Mouse (Mus musculus) CD4-positive naive resting alpha-beta T cell, adult 57 days (primary cell): ENCODE measurements around the gene Mea1. TPM values are rescaled to one million over a fixed set of nuclear protein-coding genes. Genes with fewer than 3 reads are reported as not detected.

ENCODE experiments used
- total RNA-seq: library from RNA; stranded (reverse); gene quantifications from one replicate; pipeline ENCODE4 v1.2.4, GENCODE M21; 2023

Mea1 gene
- total RNA-seq = 49.4 TPM

GRCm38 (mm10) chr17:46678416-46678815, at the start of gene Mea1:
TSS of gene Mea1 (plus strand) at chr17:46678793.

GRCm38 (mm10) chr17:46645561-46646321, 32.9 kb upstream of the Mea1 start, which contains the start of the genes Klc4 and Mrpl2:
TSS of gene Klc4 (minus strand) at chr17:46646022.
TSS of gene Mrpl2 (plus strand) at chr17:46646229.

GRCm38 (mm10) chr17:46650232-46651031, 28.2 kb upstream of the Mea1 start, which contains the start of gene Cul7:
TSS of gene Cul7 (plus strand) at chr17:46650337.

GRCm38 (mm10) chr17:46673850-46674529, 4.6 kb upstream of the Mea1 start, which contains the start of gene Rrp36:
TSS of gene Rrp36 (minus strand) at chr17:46674352.

DNA sequence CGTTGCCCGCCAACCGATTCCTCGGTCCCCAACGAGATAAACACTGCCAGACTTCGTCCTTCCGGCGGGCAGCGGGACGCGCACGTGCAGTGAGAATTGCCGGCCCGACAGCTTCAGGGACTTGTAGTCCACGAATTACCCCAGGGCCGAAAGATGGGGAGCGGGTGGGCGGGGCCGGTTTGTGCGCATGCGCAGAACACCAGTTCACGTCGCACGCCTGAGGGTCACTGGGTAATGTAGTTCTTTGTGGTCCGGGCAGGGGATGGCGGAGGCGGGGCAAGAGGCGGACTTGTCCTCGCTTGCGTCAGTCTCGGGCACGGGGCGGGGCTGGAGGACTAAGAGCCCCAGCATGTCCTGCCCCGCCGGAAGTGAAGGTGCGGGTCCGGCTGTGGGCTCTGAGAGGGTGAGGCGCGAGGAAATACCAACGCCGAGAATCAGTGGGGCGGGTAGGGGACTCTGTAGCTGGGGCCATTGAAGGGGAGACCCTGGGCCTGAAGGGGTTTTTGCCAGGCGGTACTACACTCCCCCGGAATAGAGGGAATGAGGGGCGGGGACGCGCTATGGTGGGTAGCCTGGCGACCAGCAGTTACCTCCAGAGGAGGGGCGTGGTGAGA, 2.3 kb downstream of the Mea1 start, which contains the start of gene Klhdc3:
Gene Klhdc3, minus strand, starts transcription at position 155 of the 614 bp plus-strand sequence.

GRCm38 (mm10) chr17:46704887-46705835, 26.6 kb downstream of the Mea1 start, which contains the start of gene Ppp2r5d:
TSS of gene Ppp2r5d (minus strand) at chr17:46705111.

DNA sequence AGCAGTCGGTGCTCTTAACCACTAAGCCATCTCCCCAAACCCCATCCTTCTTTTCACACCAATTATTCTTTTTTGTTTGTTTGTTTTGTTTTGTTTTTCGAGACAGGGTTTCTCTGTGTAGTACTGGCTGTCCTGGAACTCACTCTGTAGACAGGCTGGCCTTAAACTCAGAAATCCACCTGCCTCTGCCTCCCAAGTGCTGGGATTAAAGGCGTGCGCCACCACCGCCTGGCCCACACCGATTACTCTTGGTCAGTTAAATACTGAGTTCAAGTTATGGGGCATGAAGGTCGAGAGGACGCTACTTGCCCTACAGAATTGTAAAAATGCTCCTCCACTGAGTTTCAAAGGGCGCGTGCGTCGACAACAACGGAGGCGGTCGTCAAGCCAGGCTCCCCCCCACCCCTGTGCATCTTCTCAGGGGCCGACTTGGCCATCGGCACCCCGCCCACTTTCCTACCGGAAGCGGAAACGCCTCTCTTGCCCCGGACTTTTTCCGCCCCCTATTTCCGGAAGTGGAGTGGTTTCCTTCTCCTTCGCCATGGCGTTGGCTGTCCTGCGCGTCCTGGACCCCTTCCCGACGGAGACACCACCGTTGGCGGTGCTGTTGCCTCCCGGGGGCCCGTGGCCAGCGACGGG, 32.5 kb downstream of the Mea1 start, which contains the start of gene Pex6:
Gene Pex6, plus strand, starts transcription at position 505 of the 639 bp plus-strand sequence.

DNA sequence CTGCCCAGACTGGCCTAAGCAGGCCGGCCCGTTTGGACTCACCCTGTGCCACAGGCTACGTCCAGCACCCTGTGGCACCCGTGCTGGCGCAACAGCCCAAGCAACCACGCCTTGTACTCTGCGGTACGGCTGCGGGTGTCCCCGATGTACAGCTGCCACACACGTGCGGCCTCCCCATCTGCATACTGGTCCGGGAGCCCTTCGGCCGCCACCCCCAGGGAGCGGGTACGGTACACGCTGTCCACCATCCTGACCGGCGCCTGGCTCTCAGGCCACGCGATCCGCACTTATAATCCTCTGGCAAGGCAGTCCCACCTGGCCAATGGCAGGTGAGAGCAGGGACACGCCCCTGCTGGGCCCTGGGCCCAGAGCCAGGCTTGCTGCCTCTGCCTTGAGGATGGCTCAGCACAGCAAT, 50.3 kb downstream of the Mea1 start, which contains the start of gene Gnmt:
Gene Gnmt, minus strand, starts transcription at position 265 of the 415 bp plus-strand sequence.

Other genes with a start within 250 kb of the Mea1 start
- gene Crip3, start 249.9 kb upstream of the Mea1 start, total RNA-seq = not detected
- gene Slc22a7, start 240.3 kb upstream of the Mea1 start, total RNA-seq = not detected
- 0.59 TPM for gene Ttbk1, start 191.1 kb upstream of the Mea1 start, total RNA-seq
- gene Dnph1, start 182.1 kb upstream of the Mea1 start, total RNA-seq = 0.83 TPM
- 15.0 TPM for gene Cul9, start 132.4 kb upstream of the Mea1 start, total RNA-seq
- gene Srf, start 122.6 kb upstream of the Mea1 start, total RNA-seq = 84.8 TPM
- gene Ptk7, start 49.3 kb upstream of the Mea1 start, total RNA-seq = 0.21 TPM
- 14.8 TPM for gene Klc4, start 32.8 kb upstream of the Mea1 start, total RNA-seq
- 32.0 TPM for gene Mrpl2, start 32.6 kb upstream of the Mea1 start, total RNA-seq
- gene Cul7, start 28.5 kb upstream of the Mea1 start, total RNA-seq = 5.6 TPM
- gene Rrp36, start 4.4 kb upstream of the Mea1 start, total RNA-seq = 29.7 TPM
- 50.4 TPM for gene Klhdc3, start 2.1 kb downstream of the Mea1 start, total RNA-seq
- 42.6 TPM for gene Ppp2r5d, start 26.3 kb downstream of the Mea1 start, total RNA-seq
- 29.0 TPM for gene Pex6, start 32.7 kb downstream of the Mea1 start, total RNA-seq
- 2.0 TPM for gene Gnmt, start 50.4 kb downstream of the Mea1 start, total RNA-seq
- gene Cnpy3, start 73.4 kb downstream of the Mea1 start, total RNA-seq = 52.2 TPM
- 0.77 TPM for gene Ptcra, start 84.9 kb downstream of the Mea1 start, total RNA-seq
- gene 2310039H08Rik, start 93.8 kb downstream of the Mea1 start, total RNA-seq = 16.3 TPM
- gene Rpl7l1, start 103.9 kb downstream of the Mea1 start, total RNA-seq = 63.5 TPM
- gene Bicral, start 179.7 kb downstream of the Mea1 start, total RNA-seq = 60.7 TPM
- gene Tbcc, start 211.9 kb downstream of the Mea1 start, total RNA-seq = 17.5 TPM
- not detected for gene Prph2, start 231.7 kb downstream of the Mea1 start, total RNA-seq